Mouse (Mus musculus) limb, embryonic 14.5 days (tissue): ENCODE measurements around the gene Pxn. TPM values are rescaled to one million over a fixed set of nuclear protein-coding genes. Genes with fewer than 3 reads are reported as not detected.
"Not testable (repeated sequence)": the region's sequence is repeated elsewhere in the genome, so short reads cannot be mapped to it uniquely, and the experiment has no call there.

ENCODE experiments used
- ATAC-seq: fragments of 200-750 bp; cut with Nextera tagmentation; 2 replicates; pipeline ENCODE4 v1.8.0; 2017; ENCODE audit warnings: low read depth, moderate number of reproducible peaks, moderate TSS enrichment; ENCODE audit not compliant: low FRiP score
- DNase-seq: peaks from one replicate; pipeline ENCODE4 v3.0.0-alpha.2; 2015; ENCODE audit warnings: low spot score
- H3K27ac ChIP-seq: fragments of 300-500 bp; sonication (generic); replicated peaks from 2 replicates; pipeline ENCODE4 v1.5.1; 2014; ENCODE audit warnings: low read depth, mild to moderate bottlenecking, low read length, moderate library complexity, mixed read lengths
- H3K27me3 ChIP-seq: fragments of 300-500 bp; sonication (generic); 2 replicates; pipeline ENCODE4 v1.6.1; 2014; ENCODE audit warnings: low read length, mixed read lengths; ENCODE audit not compliant: control insufficient read depth, insufficient read depth
- H3K36me3 ChIP-seq: fragments of 300-500 bp; sonication (generic); 2 replicates; pipeline ENCODE4 v1.6.1; 2014; ENCODE audit warnings: mild to moderate bottlenecking, low read length, moderate library complexity, mixed read lengths; ENCODE audit not compliant: control insufficient read depth, insufficient read depth
- H3K4me1 ChIP-seq: fragments of 300-500 bp; sonication (generic); 2 replicates; pipeline ENCODE4 v1.6.1; 2014; ENCODE audit warnings: antibody characterized with exemption, low read length, mixed read lengths; ENCODE audit not compliant: control insufficient read depth, insufficient read depth
- H3K4me2 ChIP-seq: fragments of 300-500 bp; sonication (generic); replicated peaks from 2 replicates; pipeline ENCODE4 v1.6.1; 2014; ENCODE audit warnings: low read depth, mild to moderate bottlenecking, low read length, moderate library complexity; ENCODE audit not compliant: severe bottlenecking
- H3K4me3 ChIP-seq: fragments of 300-500 bp; sonication (generic); replicated peaks from 2 replicates; pipeline ENCODE4 v1.5.1; 2014; ENCODE audit warnings: low read length
- H3K9ac ChIP-seq: fragments of 300-500 bp; sonication (generic); 2 replicates; pipeline ENCODE4 v1.6.1; 2014; ENCODE audit warnings: mild to moderate bottlenecking, low read depth, low read length, moderate library complexity; ENCODE audit not compliant: severe bottlenecking
- H3K9me3 ChIP-seq: fragments of 300-500 bp; sonication (generic); 2 replicates; pipeline ENCODE4 v1.6.1; 2016; ENCODE audit warnings: low read length; ENCODE audit not compliant: control insufficient read depth
- POLR2A ChIP-seq: fragments of 200-500 bp; IDR thresholded peaks from 2 replicates; pipeline ENCODE4 v1.8.0; 2012; ENCODE audit warnings: inconsistent platforms, mild to moderate bottlenecking, moderate library complexity, borderline replicate concordance; ENCODE audit not compliant: insufficient read depth, insufficient read length; ENCODE audit errors: extremely low read depth
- WGBS: fragments of 180-500 bp; shearing (Covaris S2); extraction: QIAGEN DNeasy Blood & Tissue Kit; methylation state at CpG from one replicate; pipeline ENCODE4 v1.1.7; 2014; 5-methylcytosine and 5-hydroxymethylcytosine counted together
- polyA plus RNA-seq, 2 experiments: library from polyadenylated mRNA; depleted of rRNA in 1 of 2; stranded (reverse) in 1 of 2; unstranded in 1 of 2; fragments of >200 nt; fragmentation: Nextera tagmentation in 1 of 2; extraction: Ambion mirVana in 1 of 2; gene quantifications; 2 replicates each; pipeline versions ENCODE4 v1.2.1 to v1.2.3; 2012 to 2014

The Pxn gene
- polyA plus RNA-seq, 2 experiments = 25.0 to 119 TPM

DNA sequence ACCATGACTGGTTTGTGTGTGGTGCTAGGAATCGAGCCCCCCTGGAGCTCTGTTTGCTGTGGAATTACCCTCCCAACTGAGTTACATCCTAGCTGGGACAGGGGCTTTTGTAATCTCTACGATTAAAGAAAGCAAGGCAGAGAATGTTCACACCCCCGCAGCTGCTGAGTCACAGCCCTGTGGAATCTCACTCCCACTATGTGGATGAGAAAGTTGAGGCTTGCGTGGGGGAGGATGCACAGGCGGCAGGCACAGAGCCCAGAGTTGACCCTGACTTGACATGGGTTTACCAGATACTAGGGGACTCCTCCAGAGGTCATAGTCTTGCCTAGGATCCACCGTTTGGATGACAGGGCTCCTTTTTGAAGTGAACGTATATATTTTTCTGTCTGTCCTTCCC, 9.4 kb upstream of the Pxn start:
- H3K36me3 ChIP-seq = no peaks in the 10 kb centered on the region
- ATAC-seq = no peak
- no peak overlapping the region for H3K4me3 ChIP-seq
- no peaks in the 10 kb centered on the region for H3K9me3 ChIP-seq
- peaks cover 12% of the 10 kb centered on the region for H3K4me1 ChIP-seq
- DNase-seq = no peak
- no peaks in the 10 kb centered on the region for H3K27me3 ChIP-seq
- H3K4me2 ChIP-seq = no peak overlapping the region
- H3K27ac ChIP-seq = no peak overlapping the region
- WGBS = 78% methylated on average over 7 of the region's 7 CpGs
- no peak for TF ChIP-seq POLR2A
- no peak overlapping the region for H3K9ac ChIP-seq

GRCm38 (mm10) chr5:115498307-115499240, 7.9 kb upstream of the Pxn start:
- no peaks in the 10 kb centered on the region for H3K27me3 ChIP-seq
- 47% methylated on average over 9 of the region's 9 CpGs for WGBS
- DNase-seq (no peak), ATAC-seq (no peak)
- H3K4me3 ChIP-seq = no peak overlapping the region
- H3K9ac ChIP-seq = no peak overlapping the region
- H3K27ac ChIP-seq = no peak overlapping the region
- TF ChIP-seq POLR2A = no peak
- no peak overlapping the region for H3K4me2 ChIP-seq
- no peaks in the 10 kb centered on the region for H3K9me3 ChIP-seq
- H3K4me1 ChIP-seq = peaks cover 3% of the 10 kb centered on the region; the same call in 1 of the 2 replicates
- no peaks in the 10 kb centered on the region for H3K36me3 ChIP-seq

DNA sequence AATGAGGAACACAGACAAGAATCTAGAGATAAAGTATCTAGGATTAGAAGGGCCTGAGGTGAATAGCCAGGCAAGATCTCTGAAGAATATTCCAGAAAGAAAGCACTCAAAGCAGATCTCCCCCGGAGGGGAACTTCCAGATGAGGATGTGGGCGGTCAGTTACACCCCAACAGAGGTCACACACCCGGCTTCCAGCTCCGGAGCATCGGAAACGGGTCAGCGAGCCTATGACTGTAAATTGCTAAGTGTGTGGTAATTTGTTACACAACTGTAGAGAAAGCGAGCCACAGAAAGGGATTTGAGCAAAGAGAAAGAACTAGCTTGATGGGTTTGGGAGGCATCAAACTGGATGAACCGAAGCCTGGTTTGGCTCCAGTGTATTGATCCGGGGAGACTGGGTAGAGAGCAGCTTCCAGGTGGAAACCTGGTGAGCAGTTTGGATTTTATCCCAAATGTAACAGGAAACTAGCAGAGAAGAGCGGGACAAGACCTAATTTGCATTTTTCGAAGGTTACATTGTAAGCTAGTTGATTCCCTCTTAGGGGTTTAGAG, 6.0 kb upstream of the Pxn start:
- no peak overlapping the region for H3K27ac ChIP-seq
- H3K4me3 ChIP-seq = no peak overlapping the region
- no peak overlapping the region for H3K4me2 ChIP-seq
- H3K36me3 ChIP-seq = no peaks in the 10 kb centered on the region
- H3K27me3 ChIP-seq = no peaks in the 10 kb centered on the region
- DNase-seq = no peak
- H3K4me1 ChIP-seq = no peaks in the 10 kb centered on the region
- no peak for ATAC-seq
- TF ChIP-seq POLR2A = no peak
- 77% methylated on average over 12 of the region's 12 CpGs for WGBS
- no peaks in the 10 kb centered on the region for H3K9me3 ChIP-seq
- no peak overlapping the region for H3K9ac ChIP-seq

- Histone ChIP-seq H3K4me3 (no peak overlapping the region), H3K27me3 (no peaks in the 10 kb centered on the region), H3K4me1 (peaks cover 6% of the 10 kb centered on the region), H3K4me2 (no peak overlapping the region), H3K27ac (no peak overlapping the region), H3K9ac (no peak overlapping the region), H3K9me3 (no peaks in the 10 kb centered on the region), H3K36me3 (no peaks in the 10 kb centered on the region)
- ATAC-seq (no peak), DNase-seq (no peak)
- no peak for TF ChIP-seq POLR2A
- 61% methylated on average over 12 of the region's 12 CpGs for WGBS
These were observed 3.4 kb upstream of the Pxn start for GRCm38 (mm10) chr5:115503035-115503434.

DNA sequence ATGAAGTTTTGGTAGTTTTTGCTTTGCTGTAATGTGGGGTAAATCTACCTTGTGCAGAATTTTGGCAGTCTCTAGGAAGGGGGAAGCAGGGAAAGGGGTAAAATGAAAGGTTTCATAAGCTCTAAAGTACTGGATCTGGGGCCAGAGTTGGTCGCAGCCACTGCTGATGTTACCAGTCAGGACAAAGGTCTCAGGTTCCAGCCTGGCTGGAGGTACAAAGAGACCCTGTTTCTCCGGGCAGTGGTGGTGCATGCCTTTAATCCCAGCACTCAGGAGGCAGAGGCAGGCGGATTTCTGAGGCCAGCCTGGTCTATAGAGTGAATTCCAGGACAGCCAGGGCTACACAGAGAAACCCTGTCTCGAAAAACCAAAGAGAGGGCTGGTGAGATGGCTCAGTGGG, 859 bp upstream of the Pxn start:
- H3K36me3 ChIP-seq, DNase-seq, H3K4me3 ChIP-seq, H3K27ac ChIP-seq, H3K27me3 ChIP-seq, H3K4me2 ChIP-seq, H3K9ac ChIP-seq, ATAC-seq, H3K9me3 ChIP-seq: not testable (repeated sequence)
- peaks cover 29% of the 10 kb centered on the region for H3K4me1 ChIP-seq
- WGBS = 75% methylated on average over 4 of the region's 4 CpGs
